Mouse (Mus musculus): Measurements from ENCODE around the gene Krtap16-1.

Krtap16-1 gene

DNA sequence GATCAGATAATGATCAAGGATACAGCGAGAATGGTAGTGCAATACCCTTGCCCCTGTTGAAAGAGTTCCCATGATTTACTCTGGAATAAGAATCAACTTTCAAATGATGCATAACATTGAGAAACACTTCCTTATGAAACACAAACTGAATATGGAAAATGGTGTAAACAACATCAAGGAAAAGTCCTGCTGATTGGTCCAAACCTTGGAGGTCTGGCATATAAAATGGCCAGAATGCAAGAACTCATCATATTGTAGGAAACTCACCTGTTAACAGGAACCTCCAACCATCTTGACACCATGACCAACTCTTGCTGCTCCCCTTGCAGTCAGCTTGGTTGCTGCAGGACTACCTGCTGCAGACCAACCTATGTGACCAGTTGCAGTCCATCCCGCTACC is 38.2 kb downstream of the Krtap16-1 start, which contains the start of gene Krtap9-5:
Krtap9-5 (plus strand) TSS at position 301 of the 400 bp plus-strand sequence.
- DNase-seq (ENCODE audit: low spot score), result no peak

DNA sequence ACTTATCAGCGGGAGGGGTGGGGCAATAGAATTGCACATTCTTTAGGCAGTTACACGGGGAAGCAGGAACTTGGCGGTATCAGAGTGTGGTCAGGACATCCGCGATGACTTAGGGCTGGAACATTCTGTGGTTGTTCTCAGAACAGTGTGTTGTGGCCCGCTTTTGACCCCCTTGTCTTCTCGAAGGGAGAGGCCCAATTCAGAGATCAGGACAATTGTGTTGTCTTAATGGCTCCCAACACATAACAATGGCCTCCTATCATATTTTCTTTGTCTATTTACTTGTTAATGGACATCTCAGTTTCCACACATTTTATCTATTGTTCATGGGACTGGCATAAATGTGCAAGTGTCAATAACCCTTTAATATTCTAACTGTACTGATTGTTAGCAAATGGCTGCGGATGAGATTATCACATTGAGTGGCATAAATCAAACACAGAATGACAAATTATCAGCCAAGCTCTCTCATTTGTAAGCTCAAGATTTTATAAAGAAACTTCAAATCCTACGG is 48.6 kb downstream of the Krtap16-1 start:
- no peak for DNase-seq (ENCODE audit: low spot score)

DNA sequence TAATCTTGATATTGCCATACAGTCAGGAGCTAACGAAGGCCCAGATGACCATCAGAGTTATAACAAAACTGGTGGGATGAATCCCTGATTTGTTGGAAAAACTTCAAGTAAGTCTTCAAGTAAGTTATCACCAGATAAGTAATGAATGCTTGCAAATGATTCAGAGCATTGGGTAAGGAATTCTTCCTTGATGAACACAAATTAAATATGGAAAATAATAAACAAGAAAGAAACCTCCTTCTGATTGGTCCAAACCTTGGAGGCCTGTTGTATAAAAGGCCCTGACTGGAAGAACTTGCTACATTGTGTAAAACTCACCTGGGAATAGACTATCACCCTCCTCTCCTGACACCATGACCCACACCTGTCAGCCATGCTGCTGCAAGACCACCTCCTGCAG is 50.4 kb downstream of the Krtap16-1 start, which contains the start of gene Krtap31-2:
Krtap31-2 (plus strand) TSS at position 301 of the 400 bp plus-strand sequence.
- no peak for DNase-seq (ENCODE audit: low spot score)
